Mouse (Mus musculus) heart, postnatal 4 days (tissue): ENCODE data around the gene Fam135a. TPM values are rescaled to one million over a fixed set of nuclear protein-coding genes. Genes with fewer than 3 reads are reported as not detected.
A peak's percentile ranks its signal among the peaks of the same experiment; 100 is the strongest.

Source experiments
- DNase-seq: peaks from one replicate; pipeline ENCODE4 v3.0.0; 2021
- total RNA-seq, 2 experiments: library from RNA; stranded (reverse); gene quantifications; 2 replicates each; pipeline ENCODE4 v1.2.3; 2021

The Fam135a gene
- total RNA-seq: 10 to 100 TPM; 42.5 to 43.1 TPM

DNA sequence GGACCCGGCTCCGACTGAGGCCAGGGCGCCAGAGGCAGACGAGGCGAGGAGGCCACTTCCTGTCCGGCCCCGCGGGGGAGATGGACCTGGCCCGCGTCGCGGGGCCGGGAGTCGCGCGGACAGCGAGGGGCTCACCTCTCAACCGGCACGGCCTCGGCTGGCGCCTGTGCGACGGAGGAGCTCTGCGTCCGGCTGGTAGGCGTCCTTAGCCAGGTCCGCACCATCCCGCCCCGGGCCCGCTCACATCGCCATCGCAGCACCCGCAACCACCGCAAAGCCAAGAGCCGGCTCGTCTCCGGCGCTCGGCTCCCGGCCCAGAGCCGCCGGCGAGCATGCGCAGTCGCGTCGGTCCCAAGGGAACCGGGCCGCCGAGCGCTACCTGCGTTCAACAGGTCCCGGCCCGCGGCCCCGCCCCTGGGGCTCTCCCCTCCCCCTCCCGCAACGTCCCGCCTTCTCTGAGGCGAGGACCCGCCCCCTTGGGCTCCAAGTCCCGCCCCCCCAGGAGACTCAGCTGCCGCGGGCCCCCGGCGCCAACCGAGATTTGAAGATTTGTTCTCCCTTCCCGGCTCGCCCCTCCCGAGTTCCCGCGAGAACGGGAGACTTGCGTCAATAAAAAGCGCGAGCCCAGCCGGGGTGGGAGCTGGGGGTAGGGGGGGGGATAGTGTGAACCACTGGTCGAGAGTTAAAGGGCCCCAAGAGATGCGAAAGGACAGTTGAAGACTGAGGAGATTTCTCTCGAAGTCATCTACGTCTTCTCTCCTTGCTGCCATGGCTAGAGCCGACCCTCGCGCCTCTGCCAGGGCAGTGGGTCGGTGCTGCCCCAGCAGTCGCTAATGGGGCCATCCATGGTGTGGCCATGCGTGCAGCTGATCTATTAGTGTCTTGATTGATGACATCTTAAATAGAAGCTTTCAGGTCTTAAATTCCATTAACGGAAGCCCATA lies at the start of gene Fam135a:
TSS of gene Fam135a (minus strand) at position 416 of the 944 bp plus-strand sequence.
- DNase-seq: peak; percentile 97

DNA sequence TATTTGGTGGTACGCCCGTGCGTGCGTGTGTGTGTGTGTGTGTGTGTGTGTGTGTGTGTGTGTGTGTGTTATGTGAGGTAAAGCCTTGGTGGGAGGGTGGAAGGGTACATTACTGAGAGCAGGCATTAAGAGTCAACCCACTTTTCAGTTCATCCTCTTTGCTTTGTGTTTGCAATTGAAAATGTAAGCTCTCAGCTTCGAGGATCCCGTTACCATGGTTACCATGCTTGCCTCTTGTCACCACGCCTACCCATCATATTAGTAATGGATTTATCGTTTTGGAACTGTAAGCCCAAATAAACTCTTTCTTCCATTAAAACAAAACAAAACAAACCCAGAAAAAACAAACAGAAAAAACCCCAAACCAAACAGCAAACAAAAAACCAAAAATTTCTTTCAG lies 43.4 kb upstream of the Fam135a start:
- no peak for DNase-seq

- DNase-seq: no peak
Measured at GRCm38 (mm10) chr1:24140555-24140954, 40.4 kb upstream of the Fam135a start.

DNA sequence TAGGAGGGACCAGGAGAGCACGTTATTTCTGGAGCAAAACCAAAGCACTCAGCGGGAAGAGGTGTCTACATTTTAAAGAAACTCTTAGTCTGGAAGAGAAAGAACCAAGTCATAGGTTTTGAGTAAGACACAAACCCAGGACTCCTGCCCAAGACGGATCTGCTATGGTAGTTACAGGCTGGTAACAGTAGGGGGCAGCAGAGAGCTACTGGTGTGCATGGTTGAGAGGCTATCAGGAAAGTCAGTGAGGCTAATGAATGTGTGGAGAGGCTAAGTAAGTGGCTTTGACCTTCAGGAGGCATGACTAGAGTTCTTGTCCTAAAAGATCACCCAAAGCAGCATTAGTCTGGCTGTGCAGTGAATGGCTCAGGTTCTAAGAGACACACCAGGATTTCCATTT lies 37.0 kb upstream of the Fam135a start:
- peak; percentile 60 for DNase-seq

- DNase-seq: no peak
Measured at GRCm38 (mm10) chr1:24134792-24135191, 34.7 kb upstream of the Fam135a start.

DNA sequence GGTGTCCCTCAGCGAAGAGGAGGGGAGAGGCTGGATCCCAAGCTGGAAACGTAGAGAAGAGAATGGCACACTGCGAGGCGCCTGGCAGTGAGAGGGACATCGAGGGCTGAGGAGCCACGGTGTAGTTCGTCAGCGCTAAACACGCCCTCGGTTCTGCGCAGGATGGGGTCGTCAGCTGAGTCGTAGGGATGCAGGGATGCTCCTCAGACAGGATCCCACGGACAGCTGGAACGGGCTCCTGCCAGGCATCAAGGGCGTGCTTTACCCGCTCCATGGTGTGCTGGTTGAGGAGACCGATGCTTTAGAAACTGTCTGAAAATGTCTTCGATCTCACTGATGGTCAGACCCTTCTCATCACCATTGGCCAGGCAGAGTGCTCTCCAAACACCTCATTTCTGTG lies 33.7 kb upstream of the Fam135a start:
- no peak for DNase-seq

DNA sequence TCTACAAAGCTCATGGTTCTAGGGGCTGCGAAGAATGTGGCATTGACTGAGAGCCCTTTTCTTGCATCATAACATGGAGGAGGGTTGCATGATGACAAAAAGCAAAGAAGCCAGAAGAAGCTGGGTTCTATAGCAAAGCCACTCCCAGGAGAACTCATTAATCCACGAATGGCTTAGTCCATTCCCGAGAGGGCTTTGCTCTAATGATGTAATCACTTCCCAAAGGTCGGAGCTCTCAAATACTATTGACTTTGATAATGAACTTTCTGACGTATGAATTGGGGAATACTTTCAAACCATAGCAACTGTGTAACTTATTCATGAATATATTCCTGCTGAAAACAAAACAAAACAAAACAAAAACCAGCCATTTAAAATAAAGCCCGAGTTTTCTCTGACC lies 27.7 kb upstream of the Fam135a start:
- DNase-seq: no peak

GRCm38 (mm10) chr1:24124610-24125009 lies 24.5 kb upstream of the Fam135a start:
- DNase-seq: no peak

- no peak for DNase-seq
Measured at GRCm38 (mm10) chr1:24122582-24122981, 22.4 kb upstream of the Fam135a start.

GRCm38 (mm10) chr1:24107971-24108773 lies 8.0 kb upstream of the Fam135a start:
- no peak for DNase-seq

DNA sequence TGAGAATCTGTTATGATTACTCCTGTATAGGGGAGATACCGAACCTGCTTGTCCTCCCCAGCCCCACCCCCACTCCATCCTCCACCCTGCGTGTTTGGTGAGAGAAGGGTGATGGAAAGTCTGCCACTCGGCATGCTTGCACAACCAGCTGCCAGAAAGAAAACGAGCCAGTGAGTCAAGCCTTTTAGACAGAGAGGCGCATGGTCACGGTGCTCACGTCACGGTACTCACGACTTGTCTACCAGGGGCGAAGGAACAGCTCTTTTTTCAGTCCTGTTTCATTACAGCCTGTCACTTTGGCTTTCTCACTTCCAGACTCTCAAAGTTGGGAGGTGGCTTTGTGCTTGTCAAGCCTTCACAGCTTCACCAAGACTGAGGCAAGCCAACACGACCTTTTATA lies 7.2 kb upstream of the Fam135a start:
- no peak for DNase-seq

- DNase-seq: no peak
Measured at GRCm38 (mm10) chr1:24102579-24103149, 2.5 kb upstream of the Fam135a start.

- no peak for DNase-seq
Measured at GRCm38 (mm10) chr1:24100870-24101358, 773 bp upstream of the Fam135a start.

GRCm38 (mm10) chr1:24099541-24099925 lies 608 bp downstream of the Fam135a start:
- DNase-seq: no peak

GRCm38 (mm10) chr1:24097541-24097940 lies 2.6 kb downstream of the Fam135a start:
- DNase-seq: no peak

DNA sequence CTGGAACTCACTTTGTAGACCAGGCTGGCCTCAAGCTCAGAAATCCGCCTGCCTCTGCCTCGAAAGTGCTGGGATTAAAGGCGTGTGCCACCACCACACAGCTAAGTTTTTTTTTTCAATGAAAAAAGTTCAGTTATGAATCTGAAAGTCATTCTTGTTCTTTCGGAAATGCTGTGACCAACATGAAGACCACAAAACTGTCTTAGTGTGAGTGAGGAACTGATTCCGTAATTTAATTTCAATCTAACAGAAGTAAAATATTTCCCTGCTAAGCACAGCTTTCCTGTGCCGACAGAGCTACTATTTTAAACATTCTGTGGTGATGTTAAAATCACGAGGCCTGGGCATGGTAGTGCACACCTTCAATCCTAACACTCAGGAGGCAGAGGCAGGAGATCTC lies 7.7 kb downstream of the Fam135a start:
- DNase-seq: no peak

DNA sequence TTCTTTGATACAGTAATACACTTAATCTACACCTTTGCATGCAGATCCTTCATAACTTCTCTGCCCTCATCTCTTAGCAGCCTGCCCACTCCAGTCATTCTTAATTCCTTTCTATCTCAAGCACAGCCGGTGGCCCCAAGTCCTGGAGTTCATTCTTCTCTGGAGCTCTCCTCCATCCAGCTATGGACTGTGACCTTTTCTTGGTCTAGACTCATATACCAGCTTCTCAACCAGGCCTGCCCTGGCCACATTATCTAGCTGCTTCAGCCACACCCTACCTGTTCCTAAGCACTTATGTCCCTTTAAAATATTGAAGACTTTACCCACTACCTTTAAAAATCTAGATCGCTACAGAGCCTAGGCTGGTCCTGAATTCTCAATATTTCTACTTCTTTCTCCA lies 9.5 kb downstream of the Fam135a start:
- no peak for DNase-seq

DNA sequence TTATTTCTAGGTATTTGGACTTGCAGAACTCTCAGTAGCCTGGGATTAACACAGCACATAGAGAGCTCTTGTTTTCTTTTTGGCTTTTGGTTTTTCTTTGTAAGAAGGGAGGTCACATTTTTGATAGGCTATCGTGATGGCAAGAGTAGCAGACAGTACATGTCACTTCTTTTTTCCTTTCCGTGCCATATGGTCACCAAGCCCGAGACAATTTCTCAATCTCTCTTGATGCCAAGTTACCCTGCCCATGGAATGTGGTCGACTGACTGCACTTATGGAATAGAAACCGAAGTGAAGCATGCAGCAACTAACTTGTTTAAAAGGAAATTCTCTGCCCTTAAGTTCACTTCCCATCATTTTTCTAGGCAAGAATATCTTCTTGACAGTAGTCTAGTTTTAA lies 10.0 kb downstream of the Fam135a start:
- no peak for DNase-seq

GRCm38 (mm10) chr1:24086176-24086575 lies 14.0 kb downstream of the Fam135a start:
- no peak for DNase-seq

DNA sequence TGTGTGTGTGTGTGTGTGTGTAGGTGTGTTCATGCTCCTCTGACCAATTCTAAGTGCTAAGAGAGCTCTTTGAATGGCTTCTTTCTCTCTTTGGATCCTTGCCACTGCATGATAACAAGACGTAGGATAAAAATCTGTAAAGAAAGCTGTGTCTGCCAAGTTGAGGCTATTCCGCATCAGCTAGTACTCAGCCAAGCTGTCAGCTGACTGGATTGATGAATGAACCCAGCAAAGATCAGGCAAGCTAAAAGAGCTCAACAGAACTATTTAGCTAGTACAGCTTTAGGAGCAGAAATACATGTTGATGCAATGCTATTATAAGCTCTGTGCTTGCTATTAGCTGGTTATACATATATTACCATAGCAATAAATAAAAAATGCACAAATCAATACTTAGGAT lies 25.7 kb downstream of the Fam135a start:
- DNase-seq: no peak

DNA sequence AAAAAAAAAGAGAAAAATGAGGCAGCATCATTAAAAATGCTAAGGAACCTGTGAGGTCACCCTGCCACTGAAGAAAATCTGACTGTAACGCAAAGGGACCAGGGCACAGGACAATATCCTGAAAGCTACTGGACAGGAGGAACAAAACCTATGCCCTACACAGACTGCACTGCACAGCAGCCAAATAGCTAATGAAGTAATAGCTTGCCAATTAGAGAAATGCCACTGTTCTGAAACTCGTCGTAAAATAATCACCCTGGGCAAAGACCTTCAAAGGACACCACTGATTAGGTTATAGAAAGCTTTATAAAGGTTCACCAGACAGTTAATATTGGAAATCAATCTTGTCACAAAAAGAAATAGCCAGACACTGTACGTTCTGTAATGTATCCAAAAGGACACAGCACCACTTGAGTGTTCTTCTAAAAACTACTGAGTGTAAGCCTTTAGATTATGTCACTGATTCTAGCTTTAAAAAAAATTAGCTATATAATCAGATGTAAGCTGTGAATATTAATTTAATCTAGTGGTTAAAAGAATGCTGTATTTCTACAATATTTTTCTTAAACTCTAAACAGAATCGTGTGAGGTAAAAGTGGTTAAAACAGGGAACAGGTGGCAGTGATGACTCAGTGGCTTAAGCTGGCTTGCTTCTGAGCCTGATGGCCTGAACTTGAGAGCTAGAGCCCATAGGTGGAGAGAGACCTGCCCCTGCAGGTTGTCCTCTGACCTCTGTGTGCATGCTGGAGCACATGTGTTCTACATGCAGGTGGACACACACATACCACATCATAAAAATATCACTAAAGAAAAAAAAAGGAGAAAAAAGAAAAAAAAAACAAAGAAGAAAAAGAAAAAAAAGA lies 26.5 kb downstream of the Fam135a start:
- no peak for DNase-seq

- DNase-seq: no peak
Measured at GRCm38 (mm10) chr1:24068830-24069229, 31.3 kb downstream of the Fam135a start.
